Mouse (Mus musculus): ENCODE data around the gene Stox2.

The Stox2 gene

DNA sequence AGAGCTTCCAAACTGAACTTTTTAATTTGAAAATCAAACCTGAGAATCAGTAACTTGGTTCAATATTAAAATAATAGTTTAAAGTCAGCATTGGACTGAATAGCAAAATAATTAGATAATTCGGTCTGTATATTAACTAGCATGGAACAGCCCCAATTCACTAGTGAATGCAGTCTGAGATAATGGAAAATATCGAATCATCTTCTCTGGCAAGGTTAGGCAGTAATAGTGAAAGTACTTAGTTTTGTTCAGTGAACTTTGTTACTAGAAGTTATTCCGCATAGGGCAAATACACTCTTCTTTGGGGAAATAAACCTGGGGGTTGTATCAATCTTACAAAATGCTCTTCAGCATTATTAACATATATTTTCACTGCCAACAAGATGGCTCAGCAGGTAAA, 147.7 kb downstream of the Stox2 start:
- no peak for DNase-seq (ENCODE audit: low spot score in 2 of 2)

DNA sequence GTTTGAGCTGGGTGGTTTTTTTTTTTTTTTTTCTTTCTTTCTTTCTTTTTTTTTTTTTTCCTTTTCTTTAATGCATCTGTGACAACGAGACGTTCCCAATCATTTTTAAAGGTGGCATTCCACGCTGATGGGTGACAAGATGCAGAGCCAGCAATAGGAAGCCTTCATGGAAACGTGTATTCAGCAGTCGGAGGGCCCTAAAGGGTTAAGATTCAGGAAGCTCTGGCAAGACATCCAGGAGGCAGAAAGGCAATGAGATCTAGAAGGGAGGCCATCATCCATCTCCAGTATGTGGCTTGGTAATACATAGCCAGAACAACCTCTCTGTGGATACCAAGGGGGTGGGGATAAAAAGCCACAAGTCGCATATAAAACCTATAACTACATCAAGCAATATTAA, 156.5 kb downstream of the Stox2 start:
- DNase-seq (ENCODE audit: low spot score in 2 of 2), result no peak

DNA sequence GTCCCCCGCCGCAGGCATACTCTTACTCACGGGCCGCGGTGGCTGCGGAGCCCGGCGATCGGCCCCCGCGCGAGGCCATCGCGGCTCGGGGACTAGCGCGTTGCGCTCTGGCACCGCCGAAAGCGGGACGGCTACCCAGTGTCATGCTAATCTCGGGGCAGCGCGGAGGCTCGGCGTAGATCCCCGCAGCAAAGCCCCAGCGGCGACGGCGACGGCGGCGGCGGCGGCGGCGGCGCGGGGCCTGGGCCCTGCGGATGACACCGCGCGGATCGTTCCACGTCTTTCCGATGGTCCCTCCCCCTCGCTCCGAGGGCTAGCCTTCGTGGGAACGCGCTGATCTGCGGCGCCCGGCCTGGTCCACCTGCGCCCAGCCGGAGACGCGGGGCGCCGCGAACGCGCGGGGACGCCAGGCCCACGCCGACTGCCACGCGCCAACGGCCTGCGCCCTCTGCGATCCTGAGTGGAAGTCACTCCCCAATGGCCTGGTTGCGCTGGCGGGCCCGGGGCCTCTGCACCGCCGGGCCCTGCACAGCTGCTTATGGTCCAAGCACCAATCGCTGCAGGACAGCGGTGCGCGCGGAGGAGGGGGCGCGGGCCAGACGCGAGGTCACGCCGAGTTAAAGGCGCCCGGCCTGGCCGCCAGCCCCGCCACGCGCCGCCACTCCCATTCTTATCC, 157.2 kb downstream of the Stox2 start:
- DNase-seq (ENCODE audit: low spot score in 2 of 2), result no peak

DNA sequence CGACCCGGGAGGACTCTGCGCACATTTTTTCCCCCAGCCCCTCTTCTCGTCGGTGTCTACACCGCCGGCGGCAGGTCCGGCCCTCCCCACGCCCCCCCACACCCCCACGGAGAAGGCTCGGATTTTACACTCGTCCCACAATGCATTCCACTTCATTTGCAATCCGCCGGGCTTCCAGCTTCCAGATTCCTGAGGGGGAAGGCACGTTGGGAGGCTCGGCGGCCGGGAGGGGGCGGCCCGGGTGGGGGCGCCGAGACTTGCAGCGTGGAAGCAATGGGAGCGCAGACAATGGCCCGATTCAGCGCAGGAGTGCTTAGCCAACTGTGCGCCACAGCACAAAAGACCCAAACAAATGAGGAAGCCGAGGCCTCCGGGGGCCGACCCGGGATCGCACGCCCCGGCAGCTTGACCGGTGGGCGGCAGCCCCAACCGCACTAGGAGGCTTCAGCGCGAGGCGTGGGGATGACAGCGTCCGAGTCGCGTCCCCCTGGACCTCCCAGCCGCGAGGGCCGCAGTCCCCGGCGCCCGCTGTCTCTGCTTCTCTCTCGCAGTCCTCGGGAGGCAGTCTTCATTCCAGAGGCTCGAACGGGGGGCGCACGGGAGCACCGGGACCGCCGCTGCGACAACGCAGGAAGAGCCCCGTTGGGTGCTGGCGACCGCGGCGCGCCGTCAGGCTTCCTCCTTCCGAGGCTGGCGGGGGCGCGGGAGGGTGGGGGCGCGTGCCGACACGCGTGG, 157.9 kb downstream of the Stox2 start:
- no peak for DNase-seq (ENCODE audit: low spot score in 2 of 2)

DNA sequence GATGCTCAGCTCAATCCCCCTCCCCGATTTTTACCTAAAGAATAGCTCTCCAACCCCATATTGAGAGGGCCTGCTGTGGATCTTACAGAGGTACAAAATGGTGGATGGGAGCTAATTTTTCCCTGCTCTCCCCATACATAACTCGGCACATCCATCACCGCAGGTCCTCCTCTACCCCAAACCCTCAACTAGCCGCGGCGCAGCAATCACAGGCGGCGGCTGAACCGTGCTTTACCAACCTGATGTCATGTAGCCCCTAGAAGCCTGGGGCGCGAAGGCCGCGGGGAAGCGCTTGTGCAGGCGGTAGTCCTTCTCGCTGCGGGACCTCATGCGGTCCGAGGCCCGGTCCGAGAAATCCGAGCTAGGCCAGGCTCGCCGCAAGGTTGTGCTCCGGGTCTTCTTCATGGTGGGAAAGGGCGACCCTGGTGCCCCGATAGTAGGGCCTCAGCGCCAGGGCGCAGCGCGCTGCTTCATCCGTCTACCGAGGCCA, 158.5 kb downstream of the Stox2 start:
- DNase-seq (ENCODE audit: low spot score in 2 of 2), result no peak

DNA sequence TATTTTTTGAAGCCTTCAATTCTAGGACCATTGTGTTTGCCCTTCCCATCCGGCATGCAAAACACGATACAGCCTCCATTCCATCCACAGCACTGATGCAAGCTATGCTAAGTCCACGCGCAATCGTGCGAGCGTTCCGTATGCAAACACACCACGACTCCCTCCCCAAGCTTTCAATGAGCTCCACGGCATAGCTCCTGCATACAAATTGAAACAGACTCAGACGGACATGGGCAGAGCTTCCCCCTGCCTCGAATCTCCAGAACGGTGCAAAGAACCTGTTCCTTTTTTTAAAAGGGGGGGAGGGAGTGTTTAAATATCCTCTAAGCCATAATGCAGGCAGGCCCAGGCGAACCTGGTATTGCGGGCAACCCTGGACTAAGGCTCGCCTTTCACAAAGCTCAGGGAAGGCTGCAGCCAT, 159.0 kb downstream of the Stox2 start:
- no peak for DNase-seq (ENCODE audit: low spot score in 2 of 2)

DNA sequence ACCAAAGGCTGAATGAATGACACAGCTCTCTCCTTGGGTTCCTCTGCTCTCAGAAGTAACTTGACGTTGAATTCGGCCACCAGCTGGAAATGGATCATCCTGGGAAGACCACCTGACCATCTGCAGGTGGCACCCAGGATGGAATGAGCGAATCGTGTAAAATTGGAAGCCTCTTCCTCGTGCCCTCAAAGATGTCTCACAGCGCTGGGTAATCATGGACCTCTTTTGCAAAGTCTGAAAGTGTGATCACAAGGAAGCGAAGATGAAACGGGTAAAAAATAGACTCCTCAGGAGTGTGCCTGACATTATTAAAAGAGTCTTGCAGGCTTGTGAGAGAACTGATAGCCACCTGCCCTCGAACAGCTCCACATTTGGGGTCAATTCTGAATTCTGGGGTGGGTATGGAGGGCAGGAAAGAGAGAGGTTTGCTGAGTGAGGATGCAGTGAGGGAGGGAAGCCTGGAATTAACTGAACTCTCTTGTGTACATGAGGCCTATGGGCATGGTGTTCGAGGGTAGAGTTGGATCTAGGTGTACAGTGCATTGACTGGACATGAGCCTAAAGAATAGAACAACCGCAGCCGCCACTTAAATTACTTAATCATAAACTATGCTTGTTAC, 160.0 kb downstream of the Stox2 start:
- no peak for DNase-seq (ENCODE audit: low spot score in 2 of 2)

DNA sequence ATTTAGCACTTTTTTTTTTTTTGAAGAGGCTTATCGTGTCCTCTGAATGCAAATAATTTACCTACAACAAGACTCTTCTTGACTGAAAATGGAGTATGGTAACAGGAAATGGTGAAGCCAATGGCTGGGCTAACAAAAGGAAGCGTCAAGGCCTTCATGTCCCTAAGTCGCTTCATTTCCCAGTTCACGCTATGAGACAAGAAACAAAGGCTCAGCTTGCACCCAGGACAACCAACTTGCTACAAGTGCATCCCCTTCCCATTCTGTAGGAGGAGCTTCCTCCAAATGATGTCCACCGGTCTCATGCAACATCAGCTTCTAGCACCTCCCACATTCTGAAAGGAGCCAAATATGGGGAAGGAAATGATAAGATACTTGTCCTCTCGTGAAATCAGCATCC, 160.7 kb downstream of the Stox2 start:
- DNase-seq (ENCODE audit: low spot score in 2 of 2), result no peak

DNA sequence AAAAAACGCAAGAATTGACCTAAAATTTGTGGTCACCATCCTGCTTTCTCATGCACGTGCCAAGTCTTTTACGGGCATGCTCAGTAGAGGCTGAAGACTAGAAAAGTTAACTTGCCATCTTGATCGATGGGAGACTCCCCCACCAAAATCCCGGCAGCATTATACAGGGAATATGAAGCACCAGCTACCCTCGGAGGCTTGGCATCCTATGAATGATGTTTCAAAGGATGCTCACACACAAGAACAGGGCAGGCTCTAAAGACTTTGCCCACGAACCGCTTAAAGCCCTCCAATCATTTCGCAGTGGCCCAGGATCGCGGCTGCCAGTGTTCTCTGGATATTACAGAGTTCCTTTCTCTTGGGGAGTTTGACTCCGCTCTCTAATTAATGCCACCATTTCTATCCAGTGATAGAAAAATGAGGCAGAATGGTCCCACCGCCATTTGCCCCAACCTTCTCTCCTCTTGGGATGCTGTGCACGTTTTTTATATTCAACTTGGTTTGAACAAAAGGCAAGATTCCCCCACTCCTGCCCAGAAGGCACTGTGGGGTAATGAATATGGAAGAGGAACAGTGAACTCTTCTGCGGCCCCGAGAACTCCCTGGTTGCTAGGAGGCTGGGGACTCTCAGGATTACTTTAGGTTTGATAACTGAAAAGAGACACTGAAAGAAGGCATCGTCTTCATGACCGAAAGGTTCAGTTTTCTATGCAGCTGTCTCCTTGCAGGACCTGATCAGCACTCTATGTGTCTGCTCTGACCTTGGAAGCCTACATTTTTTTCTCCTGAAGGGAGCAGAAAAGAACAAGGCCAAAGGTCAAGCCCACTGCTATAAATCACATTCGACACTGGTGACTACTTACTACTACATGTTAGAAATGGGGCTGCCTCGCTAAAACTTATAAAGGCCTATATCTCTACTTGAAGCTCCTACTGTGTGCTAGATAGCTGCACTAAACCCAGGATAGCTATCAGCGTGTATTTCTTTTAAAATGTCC, 161.5 kb downstream of the Stox2 start:
- no peak for DNase-seq (ENCODE audit: low spot score in 2 of 2)

DNA sequence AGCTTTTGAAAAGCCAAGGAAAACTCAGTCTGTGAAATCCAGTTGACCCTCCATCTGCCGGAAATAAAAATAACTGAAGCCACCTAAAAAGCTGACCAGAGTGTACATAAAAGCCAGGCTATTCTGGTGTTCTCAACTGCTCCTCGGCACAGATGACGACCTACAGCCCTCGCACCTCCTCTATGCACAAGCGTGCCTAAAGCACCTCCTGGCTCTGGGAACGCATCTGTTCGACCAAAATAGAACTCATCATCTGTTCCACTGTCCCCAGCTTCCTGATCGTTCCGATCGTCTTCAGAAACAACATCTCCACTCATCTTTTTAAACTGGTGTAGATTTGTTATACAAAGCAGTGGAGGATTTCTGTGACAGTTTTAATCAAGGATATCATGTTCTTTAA, 166.3 kb downstream of the Stox2 start:
- no peak for DNase-seq (ENCODE audit: low spot score in 2 of 2)

DNA sequence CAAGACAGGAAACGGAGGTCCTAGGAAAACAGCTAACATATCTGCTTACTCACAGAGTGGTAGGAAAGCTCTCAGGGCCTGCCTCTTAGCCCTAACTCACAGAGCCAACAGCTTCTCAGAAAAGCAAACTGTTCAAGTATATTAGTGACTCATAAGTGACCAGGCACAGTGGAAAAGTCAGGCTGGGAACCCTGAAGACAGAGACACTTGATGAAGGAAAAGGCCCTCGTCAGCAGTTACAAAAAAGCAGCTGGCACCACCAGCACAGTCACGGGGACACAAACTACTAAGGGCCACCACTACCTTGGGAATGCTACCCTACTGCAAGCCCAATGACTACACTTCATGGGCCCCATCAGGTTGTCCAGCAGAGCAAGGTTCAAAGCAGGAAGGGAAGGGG, 168.0 kb downstream of the Stox2 start:
- no peak for DNase-seq (ENCODE audit: low spot score in 2 of 2)

DNA sequence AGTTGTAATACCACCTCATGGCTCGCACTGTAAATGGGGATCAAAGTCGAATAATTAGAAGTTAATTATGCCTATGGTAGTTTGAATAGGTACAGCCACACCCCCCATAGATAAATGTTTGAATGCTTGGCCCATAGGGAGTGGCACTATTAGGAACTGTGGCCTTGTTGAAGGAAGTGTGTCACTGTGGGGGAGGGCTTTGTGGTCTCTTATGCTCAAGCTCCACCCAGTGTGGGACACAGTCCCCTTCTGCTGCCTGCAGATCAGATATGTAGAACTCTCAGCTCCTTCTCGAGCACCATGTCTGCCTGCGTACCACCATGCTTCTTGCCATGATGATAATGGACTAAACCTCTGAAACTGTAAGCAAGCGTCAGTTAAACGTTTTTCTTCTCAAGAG, 177.2 kb downstream of the Stox2 start:
- no peak for DNase-seq (ENCODE audit: low spot score in 2 of 2)

DNA sequence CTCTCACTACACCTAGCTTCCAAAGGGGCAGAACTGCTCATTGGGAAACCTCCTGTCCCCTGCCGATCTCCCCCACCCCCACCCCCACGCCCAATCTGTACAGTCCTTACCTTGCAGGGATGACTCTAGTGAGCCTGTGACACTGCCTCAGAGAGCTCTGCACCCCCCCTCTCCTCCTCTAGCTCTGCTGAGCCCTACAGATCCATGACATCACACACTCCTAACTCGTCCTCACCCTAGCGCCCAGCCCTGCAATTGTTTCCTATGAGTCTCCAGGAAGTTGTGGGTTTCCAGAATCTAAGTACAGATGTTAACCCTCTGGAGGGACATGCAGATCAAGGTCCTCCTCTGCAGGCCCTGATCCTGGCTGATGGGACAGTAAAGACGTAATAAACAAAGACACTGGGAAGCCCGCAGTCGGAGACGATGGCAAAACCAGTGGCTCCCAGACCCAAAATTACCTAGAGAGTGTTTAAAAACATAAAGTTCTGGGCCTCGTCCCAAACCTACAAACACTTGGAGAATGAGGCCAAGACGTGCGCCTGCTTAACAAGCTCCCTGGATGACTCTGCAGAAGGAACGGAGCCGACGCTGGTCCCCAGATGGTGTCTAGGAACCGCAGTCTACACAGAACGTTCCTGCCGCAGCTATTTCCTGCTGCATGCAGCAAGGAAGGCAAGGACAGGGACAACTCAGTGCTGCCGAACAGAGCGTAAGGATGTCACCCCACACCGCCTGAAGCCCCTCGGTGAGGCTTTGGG, 177.9 kb downstream of the Stox2 start:
- no peak for DNase-seq (ENCODE audit: low spot score in 2 of 2)

DNA sequence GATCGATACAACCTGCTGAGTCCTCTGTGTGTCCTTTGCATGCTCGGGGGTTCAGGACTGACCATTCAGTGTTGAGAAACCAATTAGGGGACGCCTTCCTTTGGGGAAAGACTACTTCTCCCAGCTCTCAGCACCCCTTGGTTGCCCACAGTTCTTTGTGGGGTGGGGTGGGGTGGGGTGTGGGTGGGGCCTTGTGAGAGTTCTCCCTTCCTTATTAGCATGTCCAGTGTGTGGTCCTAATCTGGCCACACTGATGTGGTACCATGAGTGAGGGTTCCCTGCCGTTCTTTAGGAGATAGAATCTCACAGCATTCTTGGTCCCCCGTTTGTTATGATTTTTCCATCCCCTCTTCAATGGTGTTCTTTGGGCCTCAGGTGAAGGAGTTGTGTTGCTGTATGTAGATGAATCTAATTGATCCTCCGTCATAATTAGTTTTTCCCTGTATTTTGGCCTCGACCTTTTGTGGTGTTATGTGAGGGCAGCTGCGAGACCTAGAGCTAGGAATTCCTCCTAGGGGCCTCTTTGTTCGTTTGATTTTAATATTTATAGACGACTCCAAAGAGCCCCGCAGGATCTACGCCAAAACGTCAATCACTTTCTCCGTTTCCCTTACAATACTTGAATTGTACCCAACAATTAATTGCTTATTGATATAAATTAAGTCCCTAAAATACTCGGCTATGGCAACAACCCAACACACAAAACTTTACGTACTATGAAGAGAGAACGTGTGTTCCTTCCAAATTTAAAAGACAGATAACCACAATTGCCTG, 182.9 kb downstream of the Stox2 start:
- DNase-seq (ENCODE audit: low spot score in 2 of 2), result no peak

DNA sequence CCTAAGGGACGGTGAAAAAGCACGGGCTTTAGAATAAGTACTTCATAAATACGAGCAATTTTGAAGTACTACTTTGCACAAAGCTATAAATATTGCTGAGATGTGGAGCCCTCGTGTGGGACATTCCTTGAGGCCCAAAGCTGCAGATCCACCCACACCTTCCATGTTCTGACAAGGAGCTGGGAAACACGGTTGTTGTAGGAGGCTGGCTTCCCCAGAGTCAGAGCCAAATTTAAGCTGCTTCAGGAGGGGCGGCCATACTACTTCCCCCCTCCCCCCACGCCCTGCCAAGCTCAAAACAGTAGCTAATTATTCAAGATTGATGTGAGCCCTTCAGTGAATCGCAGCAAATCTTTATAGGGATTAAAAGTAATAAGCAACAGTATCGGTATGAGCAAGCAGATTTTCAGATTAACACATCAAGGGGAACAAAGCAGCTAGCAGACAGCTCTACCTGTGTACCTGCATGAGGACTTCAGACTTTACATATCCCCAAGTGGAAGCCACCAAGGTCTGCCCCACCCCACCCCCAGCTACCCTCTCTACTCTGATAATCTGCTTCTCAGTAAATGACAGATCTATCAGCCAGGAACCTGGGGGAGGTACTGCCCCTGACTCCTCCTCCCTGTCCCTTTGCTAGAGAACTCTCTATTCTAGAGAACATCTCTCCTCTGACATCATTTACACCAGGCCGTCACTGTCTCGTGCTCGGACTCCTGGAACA, 185.2 kb downstream of the Stox2 start:
- DNase-seq (ENCODE audit: low spot score in 2 of 2), result no peak

DNA sequence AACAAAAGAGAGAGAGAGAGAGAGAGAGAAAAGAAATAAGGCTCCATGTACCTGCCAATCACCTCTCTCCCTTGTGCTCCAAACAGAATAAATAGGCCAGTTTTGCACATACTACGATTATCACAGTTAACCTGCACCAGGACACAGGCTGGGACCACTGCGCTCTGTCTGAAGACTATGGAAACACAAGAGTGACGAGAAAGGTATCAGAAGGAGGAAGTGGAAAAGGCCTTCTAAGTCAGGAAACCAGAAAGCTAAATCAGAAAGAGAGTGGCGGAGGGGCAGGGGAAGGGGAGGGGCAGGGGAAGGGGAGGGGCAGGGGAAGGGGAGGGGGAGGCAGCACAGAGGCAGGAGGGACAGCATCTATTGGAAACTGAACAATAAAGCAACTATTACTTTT, 195.3 kb downstream of the Stox2 start:
- no peak for DNase-seq (ENCODE audit: low spot score in 2 of 2)

DNA sequence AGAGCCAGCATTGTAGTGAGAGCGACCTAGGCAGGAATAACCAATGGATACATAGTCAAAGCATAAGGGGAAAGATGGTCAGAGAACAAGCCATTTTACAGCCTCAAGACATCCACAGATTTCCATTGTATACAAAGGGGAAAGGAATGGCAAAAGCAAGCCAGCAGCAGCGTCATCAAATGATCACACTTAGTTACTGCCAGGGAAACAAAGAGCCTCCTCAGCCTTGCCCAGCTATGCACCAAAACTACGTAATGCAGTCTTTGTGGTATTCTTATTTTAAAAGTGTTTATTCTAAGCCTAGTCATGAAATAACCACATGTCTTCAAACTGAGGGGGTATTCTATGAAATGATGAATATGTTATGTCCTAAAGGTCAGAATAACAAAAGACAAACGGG, 201.0 kb downstream of the Stox2 start:
- no peak for DNase-seq (ENCODE audit: low spot score in 2 of 2)

DNA sequence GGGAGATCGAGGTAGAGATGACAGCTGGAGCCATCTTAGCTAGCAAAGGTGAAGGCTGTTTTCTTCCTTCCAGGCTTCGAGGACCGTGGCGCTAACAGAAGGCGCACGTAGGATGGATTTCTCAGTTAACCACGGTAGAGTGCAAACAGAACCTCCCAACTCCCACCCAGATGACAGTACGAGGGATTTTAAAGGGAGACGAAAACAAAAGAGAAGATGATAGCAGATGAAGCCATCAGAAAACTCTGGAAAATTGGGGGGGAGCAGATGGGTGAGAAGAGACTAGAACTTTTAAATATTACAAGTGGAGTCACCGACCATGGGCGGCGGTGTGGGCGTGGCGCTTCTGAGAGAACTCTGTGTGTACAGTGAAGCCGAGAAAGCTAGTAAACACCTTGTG, 202.0 kb downstream of the Stox2 start:
- DNase-seq (ENCODE audit: low spot score in 2 of 2), result no peak

DNA sequence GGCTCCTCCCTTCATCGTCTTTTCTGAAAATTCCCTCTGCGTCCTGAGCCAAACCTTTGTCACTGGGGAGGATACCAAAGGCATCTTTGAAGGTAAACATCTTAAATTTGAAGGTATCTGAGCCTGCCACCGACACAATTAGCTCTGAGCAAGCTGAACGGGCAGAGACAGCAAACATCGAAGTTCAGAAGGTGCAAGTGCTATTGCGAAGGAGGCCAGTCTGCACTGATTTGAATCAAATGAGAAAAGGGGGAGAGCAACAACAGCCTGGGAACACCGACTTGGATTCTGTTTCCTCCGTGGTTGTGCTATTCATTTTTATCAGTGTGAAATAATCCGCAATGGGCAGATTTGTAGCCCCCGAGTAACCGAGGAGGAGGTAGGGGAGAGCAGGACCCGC, 202.5 kb downstream of the Stox2 start:
- no peak for DNase-seq (ENCODE audit: low spot score in 2 of 2)
